Mouse (Mus musculus): ENCODE results near the gene Commd4.

The Commd4 gene

DNA sequence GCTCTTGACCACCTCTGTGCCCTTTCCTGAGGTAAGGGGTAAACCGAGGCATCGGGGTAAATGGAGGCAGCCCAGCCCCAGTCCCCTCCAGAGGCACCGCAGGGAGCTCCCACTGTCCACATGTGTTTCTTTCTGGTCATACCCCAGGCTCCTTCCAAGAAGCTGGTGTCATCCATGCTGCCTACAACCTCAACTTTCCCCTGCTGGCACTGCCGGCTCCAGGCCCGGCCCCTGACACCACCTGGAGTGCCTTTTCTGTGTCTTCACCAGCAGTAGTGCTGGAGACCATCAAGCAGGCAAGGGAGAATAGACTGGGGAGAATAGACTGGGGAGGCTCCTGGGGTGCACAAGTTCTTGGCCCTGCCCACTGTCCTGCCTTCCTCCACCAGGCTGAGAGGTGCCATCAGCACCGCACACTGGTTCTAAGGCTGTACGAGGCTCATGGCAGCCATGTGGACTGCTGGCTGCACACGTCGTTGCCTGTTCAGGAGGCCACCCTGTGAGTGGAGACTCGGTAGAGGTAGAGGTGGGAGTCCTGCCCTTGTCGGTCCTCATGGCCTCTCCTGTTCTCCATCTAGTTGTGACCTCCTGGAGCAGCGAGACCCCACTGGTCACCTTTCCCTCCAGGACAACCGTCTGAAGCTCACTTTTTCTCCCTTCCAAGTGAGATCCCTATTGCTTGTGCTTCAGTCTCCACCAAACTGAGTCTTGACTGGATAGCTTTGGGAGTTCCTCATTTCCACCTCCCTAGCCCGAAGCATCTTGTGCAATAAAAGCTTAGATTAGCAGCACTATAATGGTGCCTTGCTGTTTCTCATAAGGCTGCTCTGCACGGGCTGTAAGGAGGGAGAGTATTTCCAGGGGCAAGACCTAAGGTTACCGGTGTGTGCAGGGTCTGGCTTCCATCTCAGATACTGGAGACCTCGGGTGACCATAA is 16.4 kb downstream of the Commd4 start:
- DNase-seq (ENCODE audit: low spot score) = no peak

DNA sequence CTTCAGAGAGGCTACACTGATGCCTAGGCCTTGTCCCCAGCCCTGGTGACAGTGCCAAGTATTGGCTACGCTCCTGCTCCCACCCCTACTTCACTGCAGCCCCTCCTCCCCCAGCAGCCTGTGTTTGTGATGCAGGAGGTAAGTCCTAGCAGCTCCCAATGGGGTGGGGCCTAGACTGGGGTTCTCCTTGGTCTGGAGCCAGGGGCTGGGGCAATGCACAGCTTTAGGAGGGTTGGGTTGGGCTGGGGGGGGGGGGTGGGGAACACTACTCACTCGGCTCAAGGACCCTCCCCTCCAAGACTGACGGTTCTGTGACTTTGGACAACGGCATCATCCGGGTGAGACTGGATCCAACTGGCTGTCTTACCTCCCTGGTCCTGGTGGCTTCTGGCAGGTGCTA is 18.6 kb downstream of the Commd4 start:
- no peak for DNase-seq (ENCODE audit: low spot score)

- DNase-seq (ENCODE audit: low spot score) = no peak
Measured at GRCm38 (mm10) chr9:57139110-57139509, 19.0 kb downstream of the Commd4 start.

DNA sequence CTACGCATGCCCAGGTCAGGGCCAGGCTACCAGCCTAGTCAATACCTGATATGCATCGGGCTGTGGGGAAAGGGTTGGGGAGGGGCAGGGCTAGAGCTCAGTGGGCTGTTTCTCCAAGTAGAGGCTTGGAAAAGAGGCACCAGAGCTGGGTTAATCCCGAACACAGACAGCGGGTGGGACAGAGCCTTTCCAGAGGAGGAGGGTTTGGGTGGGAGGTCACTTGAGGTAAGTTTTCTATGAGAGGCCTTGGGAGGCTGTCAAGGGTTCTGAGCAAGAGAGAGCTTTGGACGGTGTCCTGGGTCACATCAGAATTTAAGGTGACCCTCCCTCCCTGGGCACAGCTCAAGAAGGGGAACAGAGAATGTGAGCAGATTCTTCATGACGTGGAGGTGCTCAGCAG is 19.6 kb downstream of the Commd4 start:
- no peak for DNase-seq (ENCODE audit: low spot score)

DNA sequence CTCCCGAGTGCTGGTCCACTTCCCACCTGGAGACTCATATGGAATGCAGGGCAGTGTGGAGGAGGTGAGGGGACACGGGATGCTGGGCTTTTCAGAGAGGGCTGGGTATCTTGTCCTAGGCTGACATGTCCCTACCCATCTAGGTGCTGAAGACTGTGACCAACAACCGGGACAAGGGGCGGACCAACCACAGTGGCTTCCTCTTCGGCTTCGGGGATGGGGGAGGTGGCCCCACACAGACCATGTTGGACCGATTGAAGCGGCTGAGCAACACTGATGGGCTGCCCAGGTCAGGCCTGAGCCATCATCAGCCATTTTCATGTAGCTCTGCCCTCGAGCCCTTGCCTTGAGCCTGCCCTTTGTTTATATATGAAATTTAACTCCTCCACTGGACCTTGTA is 20.4 kb downstream of the Commd4 start:
- DNase-seq (ENCODE audit: low spot score) = no peak

GRCm38 (mm10) chr9:57137246-57137645 is 20.9 kb downstream of the Commd4 start:
- no peak for DNase-seq (ENCODE audit: low spot score)

GRCm38 (mm10) chr9:57130577-57131433 is 27.3 kb downstream of the Commd4 start, which contains the start of gene Man2c1:
Man2c1 (plus strand) TSS chr9:57130690.
- peak; percentile 91 for DNase-seq (ENCODE audit: low spot score)

DNA sequence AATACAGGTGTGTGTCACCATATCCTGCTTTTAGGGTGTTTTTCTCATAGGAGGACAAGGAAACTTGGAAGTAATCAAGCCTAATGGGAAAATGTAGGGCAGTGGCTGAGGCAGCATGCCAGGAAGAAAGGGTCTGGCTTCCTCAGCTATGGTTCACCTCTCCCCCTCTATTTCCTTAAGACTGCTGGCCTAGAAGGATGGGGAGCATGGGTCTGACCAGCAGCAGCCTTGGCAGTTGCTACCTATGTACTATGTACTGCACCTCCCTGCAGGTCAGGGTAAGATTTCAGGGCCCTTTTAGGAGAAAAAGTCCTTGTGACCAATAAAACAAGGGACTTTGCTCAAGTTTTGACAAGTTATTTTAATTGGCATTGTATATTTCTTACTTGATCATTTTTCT is 28.5 kb downstream of the Commd4 start:
- DNase-seq (ENCODE audit: low spot score) = no peak

GRCm38 (mm10) chr9:57117261-57117755 is 40.8 kb downstream of the Commd4 start:
- DNase-seq (ENCODE audit: low spot score) = no peak

Measured in urinary bladder, postnatal 25 days (tissue).